Mouse (Mus musculus) liver, adult 2 months (tissue): ENCODE results near the gene Baz2b.

ENCODE experiments used
- CTCF ChIP-seq: fragments of 200-500 bp; IDR thresholded peaks from 2 replicates; pipeline ENCODE4 v1.5.1; 2011; ENCODE audit warnings: low read depth, low read length, control low read depth
- POLR2A ChIP-seq: fragments of 200-500 bp; IDR thresholded peaks from 2 replicates; pipeline ENCODE4 v1.6.1; 2011; ENCODE audit warnings: low read length, control low read depth; ENCODE audit not compliant: insufficient read depth; ENCODE audit errors: extremely low read depth

DNA sequence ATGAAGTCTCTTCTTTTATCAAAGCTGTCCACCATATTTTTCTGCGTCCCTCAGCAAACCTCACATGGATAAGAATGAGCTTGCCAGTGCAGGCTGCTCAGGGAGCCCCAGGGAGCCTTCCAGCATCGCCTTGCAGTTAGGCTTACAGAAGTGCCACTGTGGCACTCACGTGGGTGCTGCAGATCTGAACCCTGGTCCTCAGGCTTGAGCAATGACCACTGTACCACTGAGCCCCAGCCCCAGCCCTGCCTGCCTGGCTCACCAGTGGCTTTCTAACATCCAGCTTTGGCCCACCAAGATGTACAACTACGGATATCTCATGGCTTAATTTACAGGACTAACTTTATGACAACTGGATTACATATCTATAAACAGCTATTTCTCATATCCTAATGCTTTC, 311.0 kb downstream of the Baz2b start:
- TF ChIP-seq CTCF, result no peak
- no peak for TF ChIP-seq POLR2A
